Mouse (Mus musculus) cerebellum, adult 2 months (tissue): ENCODE data around the gene Rgs3. TPM values are rescaled to one million over a fixed set of nuclear protein-coding genes. Genes with fewer than 3 reads are reported as not detected.

Experiments used
- DNase-seq, 2 experiments: peaks; one replicate each; pipeline ENCODE4 v3.0.0; 2021
- H3K27ac ChIP-seq: fragments of 200-500 bp; 2 replicates; pipeline ENCODE4 v1.5.1; 2012; ENCODE audit warnings: low read length, control low read depth, inconsistent platforms; ENCODE audit not compliant: insufficient read depth
- H3K27me3 ChIP-seq: fragments of 200-500 bp; 2 replicates; pipeline ENCODE4 v1.6.1; 2012; ENCODE audit warnings: inconsistent platforms, mild to moderate bottlenecking, low read length, moderate library complexity; ENCODE audit not compliant: control insufficient read depth, insufficient read depth
- H3K4me1 ChIP-seq: fragments of 200-500 bp; 2 replicates; pipeline ENCODE4 v1.6.1; 2011; ENCODE audit warnings: low read length; ENCODE audit not compliant: control insufficient read depth, insufficient read depth
- H3K4me3 ChIP-seq: fragments of 200-500 bp; replicated peaks from 2 replicates; pipeline ENCODE3; 2011; ENCODE audit warnings: mild to moderate bottlenecking, low read depth, low read length, control low read depth; ENCODE audit not compliant: insufficient read depth
- CTCF ChIP-seq: fragments of 200-500 bp; IDR thresholded peaks from 2 replicates; pipeline ENCODE4 v1.5.1; 2011; ENCODE audit warnings: low read depth, mild to moderate bottlenecking, control low read depth, low read length, moderate library complexity, borderline replicate concordance; ENCODE audit not compliant: insufficient read depth
- POLR2A ChIP-seq: fragments of 200-500 bp; IDR thresholded peaks from 2 replicates; pipeline ENCODE4 v1.6.1; 2011; ENCODE audit warnings: low read length, control low read depth, borderline replicate concordance; ENCODE audit not compliant: insufficient read depth
- WGBS: fragments of 180-500 bp; shearing (Covaris S2); methylation state at CpG from one replicate; pipeline ENCODE4 v1.1.7; 2018; 5-methylcytosine and 5-hydroxymethylcytosine counted together
- polyA plus RNA-seq: library from polyadenylated mRNA; depleted of rRNA; stranded (reverse); fragments of >200 nt; gene quantifications from 2 replicates; pipeline ENCODE4 v1.2.3, GENCODE M21; 2012

Gene Rgs3
- polyA plus RNA-seq, 1 experiment = 92.7 TPM

- no peak overlapping the region for H3K27ac ChIP-seq
- TF ChIP-seq CTCF (no peak), POLR2A (no peak)
- peaks cover 11% of the 10 kb centered on the region for H3K4me1 ChIP-seq
- DNase-seq = no peak
- H3K27me3 ChIP-seq = no peaks in the 10 kb centered on the region
- 70% methylated on average over 3 of the region's 3 CpGs for WGBS
- no peak overlapping the region for H3K4me3 ChIP-seq
These were observed 171.2 kb downstream of the Rgs3 start for GRCm38 (mm10) chr4:62730861-62731260.

DNA sequence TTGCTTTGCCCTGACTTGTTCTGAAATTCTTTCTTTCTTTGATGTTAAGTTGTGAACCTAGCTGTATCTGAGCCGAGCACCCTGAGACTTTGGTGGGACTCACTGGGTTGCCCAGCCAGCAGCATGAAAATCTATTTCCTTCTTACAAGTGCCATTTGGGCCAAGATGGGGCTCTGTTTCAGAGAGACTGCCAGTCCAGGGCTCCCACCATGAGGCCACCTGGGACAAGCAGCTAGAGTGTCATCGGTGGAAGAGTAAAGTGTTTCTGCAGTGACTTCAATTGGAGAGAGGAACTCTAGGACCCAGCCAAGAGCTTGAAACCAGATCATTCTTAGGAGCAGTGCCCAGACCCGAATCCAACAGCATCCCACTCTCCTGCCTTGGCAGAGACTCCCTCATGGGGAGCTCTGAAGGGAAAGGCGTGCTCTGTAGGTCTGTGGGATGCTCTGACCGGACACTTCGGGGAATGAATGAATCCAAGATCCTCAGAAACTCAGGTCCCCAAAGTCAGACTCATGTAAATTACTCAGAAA lies 171.9 kb downstream of the Rgs3 start:
- H3K4me1 ChIP-seq = peaks cover 18% of the 10 kb centered on the region
- no peak overlapping the region for H3K27ac ChIP-seq
- 59% methylated on average over 6 of the region's 6 CpGs for WGBS
- DNase-seq = no peak
- no peaks in the 10 kb centered on the region for H3K27me3 ChIP-seq
- TF ChIP-seq POLR2A (no peak), CTCF (no peak)
- no peak overlapping the region for H3K4me3 ChIP-seq

- Histone ChIP-seq H3K4me1 (peaks cover 20% of the 10 kb centered on the region), H3K27ac (no peak overlapping the region), H3K27me3 (no peaks in the 10 kb centered on the region), H3K4me3 (no peak overlapping the region)
- no peak for TF ChIP-seq POLR2A
- no peak for TF ChIP-seq CTCF
- no peak for DNase-seq
- 65% methylated on average over 7 of the region's 7 CpGs for WGBS
These were observed 172.4 kb downstream of the Rgs3 start for GRCm38 (mm10) chr4:62732096-62732495.

DNA sequence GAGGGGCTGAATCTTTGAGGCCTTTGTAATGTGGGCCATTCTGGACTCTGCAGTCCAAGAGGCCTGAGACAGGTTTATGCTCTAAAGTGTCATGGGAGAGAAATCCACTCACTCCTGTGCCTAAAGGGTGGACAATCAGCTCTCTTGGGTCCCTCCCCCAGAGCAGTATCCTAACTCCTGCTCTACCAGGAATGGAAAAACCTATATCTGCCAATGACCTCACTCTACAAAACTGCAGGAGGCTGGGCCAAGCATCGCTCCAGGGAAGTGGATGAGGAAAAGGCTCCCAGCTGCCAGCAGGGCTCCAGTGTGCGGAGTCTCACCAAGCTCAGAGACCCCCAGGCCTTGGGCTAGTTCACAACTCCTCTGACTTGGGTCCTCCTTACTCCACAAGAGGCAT lies 173.2 kb downstream of the Rgs3 start:
- peaks cover 20% of the 10 kb centered on the region for H3K4me1 ChIP-seq
- TF ChIP-seq CTCF (no peak), POLR2A (no peak)
- no peak for DNase-seq
- H3K27me3 ChIP-seq = no peaks in the 10 kb centered on the region
- H3K27ac ChIP-seq = no peak overlapping the region
- WGBS = 62% methylated on average over 2 of the region's 2 CpGs
- H3K4me3 ChIP-seq = no peak overlapping the region

GRCm38 (mm10) chr4:62733938-62734337 lies 174.3 kb downstream of the Rgs3 start:
- Histone ChIP-seq H3K4me3 (no peak overlapping the region), H3K27ac (no peak overlapping the region), H3K4me1 (peaks cover 20% of the 10 kb centered on the region), H3K27me3 (no peaks in the 10 kb centered on the region)
- no peak for DNase-seq
- 86% methylated on average over 4 of the region's 4 CpGs for WGBS
- TF ChIP-seq CTCF (no peak), POLR2A (no peak)

GRCm38 (mm10) chr4:62735291-62735690 lies 175.6 kb downstream of the Rgs3 start:
- WGBS = 66% methylated on average over 8 of the region's 8 CpGs
- no peak overlapping the region for H3K4me3 ChIP-seq
- DNase-seq = no peak
- TF ChIP-seq CTCF (no peak), POLR2A (no peak)
- no peak overlapping the region for H3K27ac ChIP-seq
- no peaks in the 10 kb centered on the region for H3K27me3 ChIP-seq
- H3K4me1 ChIP-seq = peaks cover 20% of the 10 kb centered on the region

DNA sequence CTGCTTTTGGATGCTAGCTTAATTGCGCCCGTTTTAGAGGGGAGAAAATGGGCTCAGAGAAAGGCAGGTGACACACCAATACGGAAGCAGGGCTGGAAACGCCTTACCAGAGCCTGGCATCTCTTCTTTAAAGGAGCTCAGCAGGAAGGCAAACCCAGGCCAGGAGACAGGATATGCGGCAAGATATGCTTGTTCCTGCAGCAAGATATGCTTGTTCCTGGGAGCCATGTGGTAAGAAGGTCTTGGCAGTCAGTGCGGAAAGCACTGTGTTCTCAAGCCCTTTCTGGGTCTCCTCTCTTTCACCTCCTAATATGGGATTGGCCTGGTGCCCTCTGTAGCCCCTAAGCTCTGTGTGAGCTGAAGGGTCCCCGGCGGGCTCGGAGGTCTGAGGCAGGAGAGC lies 176.2 kb downstream of the Rgs3 start:
- DNase-seq = peak; percentile 38 to 46
- H3K4me1 ChIP-seq = peaks cover 20% of the 10 kb centered on the region
- TF ChIP-seq CTCF = no peak
- TF ChIP-seq POLR2A = no peak
- H3K4me3 ChIP-seq = no peak overlapping the region
- H3K27ac ChIP-seq = no peak overlapping the region
- no peaks in the 10 kb centered on the region for H3K27me3 ChIP-seq
- 12% methylated on average over 9 of the region's 9 CpGs for WGBS

- DNase-seq = peak; percentile 47 to 60
- Histone ChIP-seq H3K27ac (no peak overlapping the region), H3K4me3 (no peak overlapping the region), H3K27me3 (no peaks in the 10 kb centered on the region), H3K4me1 (peaks cover 20% of the 10 kb centered on the region)
- 7% methylated on average over 7 of the region's 7 CpGs for WGBS
- TF ChIP-seq CTCF (no peak), POLR2A (no peak)
These were observed 176.8 kb downstream of the Rgs3 start for GRCm38 (mm10) chr4:62736421-62736820.

- WGBS = 81% methylated on average over 3 of the region's 3 CpGs
- Histone ChIP-seq H3K4me3 (no peak overlapping the region), H3K27ac (no peak overlapping the region), H3K4me1 (peaks cover 20% of the 10 kb centered on the region), H3K27me3 (no peaks in the 10 kb centered on the region)
- TF ChIP-seq CTCF = no peak
- no peak for TF ChIP-seq POLR2A
- no peak for DNase-seq
These were observed 177.3 kb downstream of the Rgs3 start for GRCm38 (mm10) chr4:62736904-62737303.
